Mouse (Mus musculus) small intestine, adult 2 months (tissue): Measurements from ENCODE around the gene Armc3.

Experiments used
- CTCF ChIP-seq: fragments of 200-500 bp; IDR thresholded peaks from 2 replicates; pipeline ENCODE4 v1.5.1; 2012; ENCODE audit warnings: low read depth, mild to moderate bottlenecking, control low read depth, inconsistent platforms, low read length, moderate library complexity, mixed read lengths; ENCODE audit not compliant: insufficient replicate concordance, insufficient read length; ENCODE audit errors: extremely low read depth
- POLR2A ChIP-seq: fragments of 200-500 bp; IDR thresholded peaks from 2 replicates; pipeline ENCODE4 v1.6.1; 2012; ENCODE audit warnings: low read depth, mild to moderate bottlenecking, control low read depth, inconsistent platforms, low read length, moderate library complexity

DNA sequence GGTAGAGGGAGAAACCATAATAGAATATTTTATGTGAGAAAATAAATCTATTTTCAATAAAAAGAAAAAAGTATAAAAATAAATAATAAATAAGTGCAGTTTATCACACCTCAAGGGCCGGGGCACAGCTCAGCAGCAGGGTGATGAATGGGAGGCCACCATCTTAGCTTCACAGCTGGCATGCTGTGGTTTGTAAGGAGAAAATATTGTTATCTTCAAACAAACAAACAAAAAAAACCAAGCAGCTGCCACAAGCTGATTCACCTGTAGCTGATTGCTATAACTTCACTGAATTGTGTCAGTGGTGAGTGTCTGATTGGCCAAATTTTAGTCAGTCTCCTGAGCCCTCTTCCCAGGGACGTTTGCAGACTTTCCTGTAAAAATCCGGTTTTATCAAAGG is 120.2 kb downstream of the Armc3 start:
- TF ChIP-seq POLR2A (no peak), CTCF (no peak)
